Mouse (Mus musculus): ENCODE measurements at regions not wholly inside any gene's neighbourhood (a gene's known extent, or its start where the extent isn't known, plus 50 kb on each side); places are given as distances from the start of the nearest gene placed in this dataset.

DNA sequence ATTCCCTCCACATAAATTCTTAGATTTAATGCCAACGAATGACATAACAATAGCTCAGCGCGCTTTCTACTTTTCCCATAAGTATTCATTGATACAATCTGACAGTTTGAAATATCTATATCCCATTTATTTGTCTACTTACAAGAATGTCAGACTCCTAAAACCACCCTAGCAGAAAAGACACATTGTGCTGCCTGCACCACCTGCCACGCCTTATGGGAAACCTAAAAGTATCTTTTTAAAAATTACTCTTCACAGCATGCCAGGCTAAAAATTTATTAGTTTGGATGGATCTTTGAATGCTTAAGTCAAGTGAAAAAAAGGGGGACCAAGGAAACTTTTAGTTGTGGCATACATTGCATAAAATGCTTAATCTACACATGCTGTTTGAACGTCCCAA lies 788.1 kb downstream of the Cdh8 start:
- no peak for ATAC-seq (ENCODE audit: insufficient number of reproducible peaks, low FRiP score, low TSS enrichment)

DNA sequence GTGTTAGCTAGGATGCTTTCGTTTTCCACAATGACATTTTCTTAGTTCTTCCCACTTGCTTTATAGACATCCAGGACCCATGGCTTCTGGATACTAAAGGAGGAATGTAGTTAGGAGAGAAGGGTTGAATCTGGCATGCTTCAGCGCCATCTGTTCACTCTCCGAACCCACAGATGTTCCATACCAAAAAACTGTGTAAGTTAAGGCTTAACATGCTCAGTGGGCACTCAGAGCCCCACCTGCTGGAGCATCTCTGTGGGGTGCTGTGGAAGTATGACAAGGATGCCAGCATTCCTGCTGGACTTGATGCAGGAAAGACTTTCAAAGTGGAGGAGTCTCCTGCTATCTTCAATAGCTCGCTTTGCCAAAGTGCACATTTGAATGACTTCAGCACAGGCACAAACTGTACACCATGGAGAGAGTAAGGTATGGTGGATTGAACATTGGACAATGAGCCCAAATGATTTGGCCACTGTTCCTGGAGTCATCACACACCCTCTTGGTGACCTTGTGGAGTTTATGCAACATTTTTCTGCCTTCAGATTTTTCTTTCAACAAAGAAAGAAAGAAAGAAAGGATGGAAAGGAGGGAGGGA lies 802.3 kb downstream of the Cdh8 start:
- ATAC-seq (ENCODE audit: insufficient number of reproducible peaks, low FRiP score, low TSS enrichment) = peak; percentile 89

DNA sequence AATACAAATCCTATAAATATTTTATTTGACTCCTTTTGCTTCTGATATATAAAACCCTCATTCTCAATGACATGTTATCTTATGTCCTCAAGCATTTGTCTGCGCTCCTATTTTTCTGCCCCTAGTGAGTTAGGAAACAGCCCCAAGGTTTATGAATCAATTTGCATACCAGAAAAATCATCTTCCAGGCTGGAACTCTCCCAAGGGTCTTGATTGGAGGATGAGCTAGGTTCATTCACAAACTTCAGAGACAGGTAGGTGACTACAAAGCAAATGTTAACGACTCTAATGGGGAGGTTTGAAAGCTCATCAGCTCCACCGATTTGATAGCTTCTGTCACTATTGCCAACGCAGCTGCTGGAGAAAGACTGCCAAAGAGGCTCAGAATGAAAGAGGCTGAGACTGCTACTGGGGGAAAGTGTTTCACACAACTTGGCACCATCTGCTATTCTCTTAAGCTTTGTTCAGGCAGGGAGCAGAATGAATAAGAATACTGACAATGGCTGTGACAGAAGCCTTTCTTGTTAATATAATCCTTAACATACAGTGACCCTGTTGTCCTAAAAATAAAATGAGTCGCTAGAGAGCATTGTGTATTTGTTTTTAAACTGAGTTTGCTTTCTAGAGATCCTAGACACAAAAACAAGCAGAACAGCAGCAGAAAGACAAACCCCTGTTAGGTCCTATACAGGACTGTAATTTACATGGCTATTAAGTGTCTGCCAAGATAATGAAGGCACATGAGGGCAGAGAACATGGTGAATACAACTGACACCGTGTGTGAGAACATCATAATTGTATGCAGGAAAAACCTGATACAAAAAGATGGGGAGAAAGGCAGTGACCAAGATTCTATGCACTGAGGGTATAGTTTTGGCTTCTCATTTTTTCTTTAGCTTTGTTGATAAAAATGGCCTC lies 843.4 kb downstream of the Cdh8 start:
- ATAC-seq (ENCODE audit: insufficient number of reproducible peaks, low FRiP score, low TSS enrichment) = peak; percentile 40; the same call in 1 of the 2 replicates

DNA sequence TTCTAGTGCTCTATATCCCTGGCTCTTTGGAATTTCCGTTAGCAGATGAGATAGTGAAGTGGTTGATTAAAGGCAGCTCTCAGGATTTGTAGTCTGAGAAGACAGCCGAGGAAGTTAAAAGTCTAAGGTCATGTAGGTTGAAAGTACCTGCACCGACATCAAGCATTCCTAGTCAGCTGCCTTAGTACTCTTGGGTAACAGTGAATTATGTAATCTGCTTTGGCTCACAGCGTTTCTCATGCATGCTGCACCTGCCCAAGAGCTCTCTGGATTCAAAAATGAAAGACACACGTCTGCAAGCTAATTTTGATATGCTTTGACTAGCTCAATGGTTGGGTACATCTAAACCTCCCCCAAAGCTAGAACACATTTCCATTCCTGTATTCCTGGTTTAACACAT lies 849.6 kb downstream of the Cdh8 start:
- peak; percentile 70 for ATAC-seq (ENCODE audit: insufficient number of reproducible peaks, low FRiP score, low TSS enrichment)

DNA sequence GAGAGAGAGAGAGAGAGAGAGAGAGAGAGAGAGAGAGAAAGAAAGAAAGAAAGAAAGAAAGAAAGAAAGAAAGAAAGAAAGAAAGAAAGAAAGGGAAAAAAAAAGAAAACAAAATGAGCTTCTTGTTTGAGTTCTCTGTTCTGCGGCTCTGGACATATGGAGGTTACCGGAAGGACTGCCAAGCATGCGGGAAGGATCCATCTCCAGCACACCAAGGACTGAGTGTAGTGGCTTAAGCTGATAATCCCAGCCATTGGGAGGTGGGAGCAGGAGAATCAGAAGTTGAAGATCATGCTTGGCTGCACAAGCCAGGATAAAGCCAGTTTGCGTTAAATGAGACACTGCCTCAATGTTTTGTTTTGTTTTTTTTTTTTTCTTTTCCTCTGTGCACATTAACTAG lies 897.8 kb downstream of the Cdh8 start:
- ATAC-seq (ENCODE audit: insufficient number of reproducible peaks, low FRiP score, low TSS enrichment) = no peak

DNA sequence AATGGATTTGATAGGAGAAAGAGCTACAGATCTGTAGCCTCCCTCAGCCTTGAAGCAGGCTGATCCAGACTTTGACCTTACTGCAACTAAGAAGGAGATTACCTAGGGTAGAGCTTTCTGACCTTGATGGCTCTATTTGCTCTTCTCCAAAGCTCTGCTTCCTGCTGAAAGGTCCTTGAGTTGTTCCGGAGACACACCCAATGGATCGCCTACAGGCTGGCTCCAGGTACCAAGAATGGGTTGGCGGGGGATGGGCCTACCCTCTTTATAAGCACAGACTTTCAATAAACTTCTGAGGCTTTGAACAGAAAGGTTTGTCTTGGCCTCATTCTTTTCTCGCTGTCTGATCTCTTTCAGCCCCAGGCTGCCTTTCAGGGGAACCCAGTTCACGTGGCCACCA lies 901.0 kb downstream of the Cdh8 start:
- no peak for ATAC-seq (ENCODE audit: insufficient number of reproducible peaks, low FRiP score, low TSS enrichment)

DNA sequence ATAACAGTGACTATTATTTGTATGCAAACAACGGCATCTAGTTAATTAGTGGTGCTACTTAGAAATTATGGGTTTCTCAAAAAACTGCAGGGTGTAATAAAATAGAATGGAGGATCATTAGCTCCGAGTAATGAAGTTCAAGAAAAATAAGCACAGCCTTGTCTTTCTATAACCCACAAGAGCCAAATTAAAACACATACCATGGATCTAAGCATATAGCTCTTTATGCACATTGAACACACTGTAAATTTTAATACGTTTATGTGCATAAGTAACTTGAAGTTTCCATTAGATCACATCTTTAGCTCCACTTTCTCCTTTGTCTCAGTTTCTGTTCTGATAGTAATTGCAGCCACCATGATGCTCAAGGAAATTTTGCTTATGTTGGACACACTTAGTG lies 919.5 kb downstream of the Cdh8 start:
- ATAC-seq (ENCODE audit: insufficient number of reproducible peaks, low FRiP score, low TSS enrichment) = no peak

DNA sequence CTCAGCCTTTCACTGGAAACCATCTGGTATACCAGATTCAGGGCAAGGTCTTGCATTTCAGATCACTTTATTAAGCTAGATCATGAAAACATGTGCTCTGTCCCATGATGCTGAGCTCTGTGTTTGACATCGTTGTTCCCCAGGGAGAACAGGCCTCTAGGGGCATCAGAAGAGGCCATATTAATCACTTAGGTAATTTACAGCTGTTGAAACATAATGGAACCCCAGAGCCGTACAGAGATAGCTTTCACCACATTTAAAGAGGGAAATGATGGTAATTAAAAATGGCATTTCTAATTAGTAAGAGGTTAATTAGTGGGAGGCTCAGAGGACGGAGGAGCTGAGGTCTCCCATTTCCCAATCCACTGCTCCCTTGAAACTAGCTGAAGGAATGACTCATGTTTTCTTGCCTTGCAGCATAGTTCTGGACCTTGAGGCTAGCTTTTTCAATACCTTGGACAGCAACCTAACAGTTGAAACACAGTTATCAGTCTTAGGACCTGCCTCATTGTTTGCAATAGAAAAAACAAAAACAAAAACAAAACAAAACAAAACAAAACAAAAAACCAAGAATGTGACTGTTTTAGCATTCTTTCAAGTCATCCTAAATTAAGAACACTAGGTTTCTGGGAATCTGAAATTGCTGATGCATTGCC lies 952.8 kb downstream of the Cdh8 start:
- no peak for ATAC-seq (ENCODE audit: insufficient number of reproducible peaks, low FRiP score, low TSS enrichment)

DNA sequence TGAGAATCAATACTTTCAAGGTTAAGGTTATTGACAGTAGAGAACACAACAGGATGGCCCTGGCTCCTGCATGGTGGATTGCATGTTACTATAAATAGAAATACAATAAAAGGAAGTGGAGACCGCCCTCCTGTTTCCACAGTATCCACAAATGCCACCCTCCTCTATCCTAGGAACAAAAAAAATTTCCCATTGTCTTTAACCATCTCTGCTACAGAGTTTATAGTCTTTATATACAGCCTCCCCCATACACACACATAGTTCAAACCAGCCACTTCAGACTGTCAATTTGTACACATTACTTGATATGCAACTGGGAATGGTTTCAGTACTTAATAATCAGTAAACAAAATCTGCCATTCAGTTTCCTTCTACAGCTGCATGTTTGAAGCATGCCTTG lies 960.7 kb downstream of the Cdh8 start:
- no peak for ATAC-seq (ENCODE audit: insufficient number of reproducible peaks, low FRiP score, low TSS enrichment)

Measured in cerebellum, adult (tissue).